Mouse (Mus musculus) NIH3T3 (cell line): ENCODE measurements at regions not wholly inside any gene's neighbourhood (a gene's known extent, or its start where the extent isn't known, plus 50 kb on each side); places are given as distances from the start of the nearest gene placed in this dataset.
A peak's percentile ranks its signal among the peaks of the same experiment; 100 is the strongest.

Source experiments
- DNase-seq: peaks from one replicate; pipeline ENCODE4 v3.0.0-alpha.2; 2012; ENCODE audit warnings: low read depth

DNA sequence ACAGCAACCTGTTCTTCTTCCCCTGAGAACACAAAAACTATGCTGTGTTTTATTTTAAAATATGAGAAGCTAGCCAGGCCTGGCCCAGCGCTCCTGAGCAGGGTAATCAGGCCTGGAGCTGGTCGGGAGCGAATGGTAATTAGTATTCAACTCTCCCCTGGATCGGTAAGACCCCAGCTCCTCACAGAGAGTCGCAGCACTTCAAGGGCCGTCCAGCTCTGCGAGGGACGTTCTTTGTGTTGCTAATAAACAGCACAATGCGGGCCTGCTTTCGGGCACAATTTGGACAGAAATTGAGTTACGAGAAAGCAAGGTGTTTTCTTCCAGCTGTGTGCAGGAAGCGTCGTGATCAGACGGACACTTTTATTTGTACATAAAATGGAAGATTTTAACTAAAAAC is 69.5 kb upstream of the Spaca7 start:
- no peak for DNase-seq

DNA sequence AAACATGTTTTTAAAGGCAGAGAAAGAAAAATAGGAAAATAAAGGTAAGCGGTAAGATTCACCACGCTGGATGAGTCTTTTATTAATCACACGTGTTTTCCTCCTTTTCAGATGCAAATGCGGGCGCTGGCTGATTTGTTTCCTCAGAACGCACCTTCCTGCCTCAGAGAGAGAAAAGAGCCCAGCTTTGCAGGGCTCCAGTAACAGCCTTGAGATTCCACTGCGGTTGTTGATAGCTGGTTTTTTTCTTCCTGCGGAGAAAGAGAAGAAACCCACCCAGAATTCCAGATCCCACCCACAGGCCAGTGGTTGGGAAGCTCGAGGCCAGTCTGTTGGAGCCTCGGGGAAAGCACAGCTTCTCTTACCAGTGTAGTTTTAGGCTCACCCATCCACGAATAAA is 68.6 kb upstream of the Spaca7 start:
- DNase-seq = no peak

DNA sequence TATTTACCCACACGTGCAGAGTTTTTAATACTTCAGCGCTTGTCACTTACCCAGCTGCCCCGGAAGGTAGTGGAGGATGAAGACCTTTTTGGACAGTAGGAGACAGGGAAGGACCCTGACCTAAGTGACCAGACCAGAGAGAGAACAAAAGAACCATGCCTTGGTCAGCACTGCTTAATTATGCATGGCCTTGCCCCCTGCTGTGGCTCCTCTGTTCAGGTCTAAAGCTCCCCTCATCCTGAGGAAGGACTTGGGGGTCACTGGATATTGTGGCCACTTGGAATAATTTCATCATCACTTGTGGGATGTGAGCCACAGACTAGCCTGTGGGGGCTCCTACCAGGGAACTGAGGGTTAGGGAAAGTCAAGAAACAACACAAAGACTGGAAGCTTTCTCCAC is 68.1 kb upstream of the Spaca7 start:
- DNase-seq = no peak

DNA sequence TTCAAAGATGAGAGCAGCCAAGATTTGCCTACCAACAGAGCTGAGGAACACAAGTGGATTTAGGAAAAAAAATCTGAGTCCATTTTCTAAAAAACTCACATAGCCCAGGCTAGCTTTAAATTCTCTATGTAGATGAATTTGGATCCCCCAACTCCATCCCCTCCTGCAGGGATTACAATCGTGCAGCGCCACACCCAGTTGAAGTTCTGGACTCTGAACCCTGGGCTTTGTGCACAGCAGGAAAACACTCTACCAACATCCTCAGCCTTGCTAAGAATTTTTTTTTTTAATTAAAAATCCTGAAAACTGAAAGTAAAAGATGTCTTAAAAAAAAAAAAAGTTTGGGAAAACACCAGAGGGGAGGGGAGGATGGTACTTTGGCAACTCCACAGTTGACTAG is 62.6 kb upstream of the Spaca7 start:
- no peak for DNase-seq

DNA sequence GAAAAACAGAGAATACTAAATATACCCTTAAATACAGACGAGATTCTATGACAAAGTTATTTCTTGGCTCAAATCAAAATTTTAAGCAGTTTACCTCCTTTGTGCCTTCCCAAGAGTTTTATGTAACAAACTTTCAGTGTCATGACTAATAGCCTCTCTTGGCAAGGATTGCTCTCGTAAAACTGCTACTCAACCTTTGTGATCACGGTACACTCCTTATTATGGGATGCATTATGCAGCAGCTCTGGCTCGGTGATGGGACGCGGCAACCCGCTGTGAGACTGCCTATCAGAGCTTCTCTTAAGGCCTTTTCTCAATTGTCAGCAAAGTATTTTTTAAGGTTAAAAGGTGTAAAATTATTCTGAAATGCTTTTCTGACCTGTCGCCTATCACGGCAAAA is 59.8 kb upstream of the Spaca7 start:
- no peak for DNase-seq

DNA sequence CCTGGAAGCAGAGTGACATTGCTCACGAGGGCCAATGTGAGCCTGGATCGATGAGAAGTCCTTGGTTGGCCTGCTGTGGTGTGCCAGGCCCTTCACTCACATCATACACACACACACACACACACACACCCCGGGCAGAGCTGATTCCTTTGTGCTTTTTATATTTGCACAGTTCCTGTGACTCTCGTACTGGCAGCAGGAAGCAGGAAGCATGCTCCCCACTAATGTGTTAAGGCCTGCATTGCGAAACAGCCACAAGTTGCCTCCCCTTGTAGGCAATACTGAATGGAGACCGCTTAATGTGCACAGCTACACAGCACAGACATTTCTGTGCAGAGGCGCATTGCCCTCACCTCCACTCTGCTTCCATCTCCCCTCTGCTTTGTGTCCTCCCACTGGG is 58.7 kb upstream of the Spaca7 start:
- peak; percentile 6 for DNase-seq

DNA sequence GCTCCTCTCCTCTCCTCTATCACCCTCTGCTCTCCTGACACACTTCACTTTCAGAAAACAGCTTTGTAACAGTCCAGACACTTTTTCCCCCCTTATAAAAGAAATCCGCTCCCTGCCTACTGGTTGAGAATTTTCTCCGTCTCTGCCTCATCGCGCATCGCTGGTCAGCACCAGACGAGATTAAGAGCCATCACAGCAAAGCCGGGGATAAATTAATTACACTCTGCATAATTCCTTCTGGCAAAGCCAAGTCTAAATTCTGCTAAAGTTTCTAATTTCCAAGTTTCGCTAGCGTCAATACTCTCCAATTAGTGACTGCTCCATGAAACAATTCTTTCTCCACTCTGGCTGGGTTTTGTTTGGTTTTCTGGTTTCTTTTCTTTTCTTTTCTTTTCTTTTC is 51.2 kb upstream of the Spaca7 start:
- no peak for DNase-seq
